Mouse (Mus musculus): Measurements from ENCODE around the gene Ms4a8a. TPM values are rescaled to one million over a fixed set of nuclear protein-coding genes. Genes with fewer than 3 reads are reported as not detected.

The Ms4a8a gene
- polyA plus RNA-seq (2014; fragmentation: Illumina TruSeq; extraction: RNeasy Lipid Tissue Mini Kit (QIAGEN cat#74804); ENCODE audit: insufficient read depth, low read depth, low replicate concordance), result 20.7 TPM

GRCm38 (mm10) chr19:11080934-11081333 lies at the start of gene Ms4a8a:
Gene Ms4a8a (minus strand): TSS chr19:11081102.

GRCm38 (mm10) chr19:11017891-11018290 lies 63.0 kb downstream of the Ms4a8a start, which contains the start of gene Ms4a18:
Gene Ms4a18 (minus strand): TSS chr19:11018031.

Other genes starting within 250 kb of the Ms4a8a start
- 9.9 TPM for gene Slc15a3, start 241.4 kb downstream of the Ms4a8a start, polyA plus RNA-seq (2014; fragmentation: Illumina TruSeq; extraction: RNeasy Lipid Tissue Mini Kit (QIAGEN cat#74804); ENCODE audit: insufficient read depth, low read depth, low replicate concordance)
- gene Tmem132a, start 211.2 kb downstream of the Ms4a8a start, polyA plus RNA-seq (2014; fragmentation: Illumina TruSeq; extraction: RNeasy Lipid Tissue Mini Kit (QIAGEN cat#74804); ENCODE audit: insufficient read depth, low read depth, low replicate concordance), result 5.2 TPM
- 130 TPM for gene Tmem109, start 199.1 kb downstream of the Ms4a8a start, polyA plus RNA-seq (2014; fragmentation: Illumina TruSeq; extraction: RNeasy Lipid Tissue Mini Kit (QIAGEN cat#74804); ENCODE audit: insufficient read depth, low read depth, low replicate concordance)
- 53.5 TPM for gene Prpf19, start 185.9 kb downstream of the Ms4a8a start, polyA plus RNA-seq (2014; fragmentation: Illumina TruSeq; extraction: RNeasy Lipid Tissue Mini Kit (QIAGEN cat#74804); ENCODE audit: insufficient read depth, low read depth, low replicate concordance)
- not detected for gene Zp1, start 160.5 kb downstream of the Ms4a8a start, polyA plus RNA-seq (2014; fragmentation: Illumina TruSeq; extraction: RNeasy Lipid Tissue Mini Kit (QIAGEN cat#74804); ENCODE audit: insufficient read depth, low read depth, low replicate concordance)
- gene Ptgdr2, start 143.9 kb downstream of the Ms4a8a start, polyA plus RNA-seq (2014; fragmentation: Illumina TruSeq; extraction: RNeasy Lipid Tissue Mini Kit (QIAGEN cat#74804); ENCODE audit: insufficient read depth, low read depth, low replicate concordance), result 0.33 TPM
- gene Ccdc86, start 131.8 kb downstream of the Ms4a8a start, polyA plus RNA-seq (2014; fragmentation: Illumina TruSeq; extraction: RNeasy Lipid Tissue Mini Kit (QIAGEN cat#74804); ENCODE audit: insufficient read depth, low read depth, low replicate concordance), result 4.2 TPM
- gene Ms4a10, start 106.4 kb downstream of the Ms4a8a start, polyA plus RNA-seq (2014; fragmentation: Illumina TruSeq; extraction: RNeasy Lipid Tissue Mini Kit (QIAGEN cat#74804); ENCODE audit: insufficient read depth, low read depth, low replicate concordance), result not detected
- 0.55 TPM for gene Ms4a15, start 87.9 kb downstream of the Ms4a8a start, polyA plus RNA-seq (2014; fragmentation: Illumina TruSeq; extraction: RNeasy Lipid Tissue Mini Kit (QIAGEN cat#74804); ENCODE audit: insufficient read depth, low read depth, low replicate concordance)
- gene Ms4a18, start 63.1 kb downstream of the Ms4a8a start, polyA plus RNA-seq (2014; fragmentation: Illumina TruSeq; extraction: RNeasy Lipid Tissue Mini Kit (QIAGEN cat#74804); ENCODE audit: insufficient read depth, low read depth, low replicate concordance), result not detected
- gene 1700017D01Rik, start 49.8 kb upstream of the Ms4a8a start, polyA plus RNA-seq (2014; fragmentation: Illumina TruSeq; extraction: RNeasy Lipid Tissue Mini Kit (QIAGEN cat#74804); ENCODE audit: insufficient read depth, low read depth, low replicate concordance), result not detected
- not detected for gene 1700025F22Rik, start 84.2 kb upstream of the Ms4a8a start, polyA plus RNA-seq (2014; fragmentation: Illumina TruSeq; extraction: RNeasy Lipid Tissue Mini Kit (QIAGEN cat#74804); ENCODE audit: insufficient read depth, low read depth, low replicate concordance)
- not detected for gene Ms4a13, start 115.6 kb upstream of the Ms4a8a start, polyA plus RNA-seq (2014; fragmentation: Illumina TruSeq; extraction: RNeasy Lipid Tissue Mini Kit (QIAGEN cat#74804); ENCODE audit: insufficient read depth, low read depth, low replicate concordance)
- not detected for gene Ms4a12, start 151.3 kb upstream of the Ms4a8a start, polyA plus RNA-seq (2014; fragmentation: Illumina TruSeq; extraction: RNeasy Lipid Tissue Mini Kit (QIAGEN cat#74804); ENCODE audit: insufficient read depth, low read depth, low replicate concordance)
- gene Ms4a1, start 185.1 kb upstream of the Ms4a8a start, polyA plus RNA-seq (2014; fragmentation: Illumina TruSeq; extraction: RNeasy Lipid Tissue Mini Kit (QIAGEN cat#74804); ENCODE audit: insufficient read depth, low read depth, low replicate concordance), result 18.7 TPM
- not detected for gene Ms4a5, start 202.8 kb upstream of the Ms4a8a start, polyA plus RNA-seq (2014; fragmentation: Illumina TruSeq; extraction: RNeasy Lipid Tissue Mini Kit (QIAGEN cat#74804); ENCODE audit: insufficient read depth, low read depth, low replicate concordance)
- 0.07 TPM for gene Ms4a14, start 233.4 kb upstream of the Ms4a8a start, polyA plus RNA-seq (2014; fragmentation: Illumina TruSeq; extraction: RNeasy Lipid Tissue Mini Kit (QIAGEN cat#74804); ENCODE audit: insufficient read depth, low read depth, low replicate concordance)

All from lung, adult 10 weeks (tissue).